Mouse (Mus musculus) CD8-positive naive resting alpha-beta T cell, adult 2 months (primary cell): ENCODE results near the gene Bmp4.

Experiments used
- DNase-seq, 2 experiments: peaks; one replicate each; pipeline ENCODE4 v3.0.0; 2022; ENCODE audit warnings: low read depth in 2 of 2, low spot score in 2 of 2

Bmp4 gene

DNA sequence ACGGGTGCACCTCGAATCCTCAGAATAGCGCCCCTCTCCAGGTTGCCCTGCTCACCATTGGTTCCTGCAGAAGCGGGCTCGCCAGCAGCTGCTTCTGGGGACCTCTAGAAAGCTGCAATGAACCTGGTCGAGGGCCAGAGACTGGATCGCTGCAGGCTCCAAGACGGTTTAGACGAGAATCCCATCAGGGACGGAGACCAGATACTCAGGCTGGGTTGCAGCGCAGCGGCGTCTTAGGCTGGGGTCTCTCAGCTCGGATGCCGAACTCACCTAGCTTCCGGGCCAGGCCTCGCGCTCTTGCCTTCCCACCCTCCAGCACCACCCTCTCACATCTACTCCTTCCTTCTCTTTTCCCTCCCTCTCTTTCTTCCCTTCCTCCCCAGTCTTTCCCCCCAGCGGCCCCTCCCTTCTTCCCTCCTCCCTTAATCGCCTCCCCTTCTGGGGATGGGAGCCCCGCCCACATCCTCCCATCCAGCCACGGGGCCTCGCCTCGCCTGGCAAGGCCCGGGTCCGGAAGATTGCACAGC lies at the start of gene Bmp4:
Bmp4 (minus strand) TSS at position 421 of the 527 bp plus-strand sequence.
- no peak for DNase-seq

DNA sequence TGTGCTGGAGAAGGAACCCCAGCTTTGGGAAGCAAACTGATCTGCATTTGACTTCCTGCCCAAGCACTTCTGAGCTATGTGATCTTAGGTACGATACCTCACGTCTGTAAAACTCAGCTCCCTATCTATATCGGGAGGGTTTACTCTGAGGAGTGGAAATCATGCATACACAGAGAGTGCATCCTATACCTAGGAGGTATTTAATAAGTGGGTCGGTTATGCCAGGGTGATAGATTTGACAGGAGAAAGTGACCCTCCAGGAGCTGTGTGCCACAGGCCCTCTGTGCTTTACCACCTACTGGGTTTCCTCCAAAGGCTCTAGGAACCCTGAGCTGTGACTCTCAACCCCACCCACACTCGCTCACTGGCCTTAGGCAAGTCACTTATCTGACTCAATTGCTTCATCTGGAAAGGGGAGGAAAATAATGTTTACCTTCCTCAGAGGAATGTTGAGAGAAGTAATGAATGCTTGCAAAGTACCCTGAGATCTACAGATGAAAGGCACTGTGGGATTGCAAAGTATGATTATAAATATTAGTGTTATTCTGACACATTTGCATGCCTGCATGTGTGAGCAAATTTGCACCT lies 49.1 kb upstream of the Bmp4 start:
- DNase-seq, result no peak

DNA sequence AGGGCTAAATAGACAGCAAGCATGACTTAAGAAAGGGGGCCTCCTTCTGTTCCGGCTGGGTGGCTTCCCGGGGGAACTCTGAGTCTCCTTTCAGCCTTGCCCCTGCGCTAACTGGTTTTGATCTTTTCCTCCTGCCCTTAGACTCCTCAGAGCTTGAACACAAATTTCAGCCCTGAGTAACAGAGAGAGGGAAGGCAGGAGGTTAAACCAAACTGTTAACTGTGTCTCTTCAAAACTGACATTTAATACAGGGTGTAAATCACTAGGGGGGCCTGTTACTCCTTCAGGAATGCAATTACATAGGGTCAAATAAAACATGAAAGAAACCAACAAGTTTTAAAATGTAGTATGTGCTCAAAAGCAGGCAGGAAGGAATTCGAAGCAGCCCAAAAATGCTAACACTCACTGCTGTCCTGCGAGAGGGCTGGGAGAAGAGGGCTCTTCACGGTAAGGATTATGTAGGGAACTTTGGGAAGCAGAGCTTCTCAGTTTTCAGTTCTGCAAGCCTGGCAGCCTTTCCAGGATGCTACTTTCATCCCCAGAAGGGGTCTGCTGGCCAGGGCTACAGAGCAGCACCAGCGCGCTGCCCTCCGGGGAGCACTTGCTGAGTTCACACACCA lies 46.1 kb upstream of the Bmp4 start:
- DNase-seq, result no peak

DNA sequence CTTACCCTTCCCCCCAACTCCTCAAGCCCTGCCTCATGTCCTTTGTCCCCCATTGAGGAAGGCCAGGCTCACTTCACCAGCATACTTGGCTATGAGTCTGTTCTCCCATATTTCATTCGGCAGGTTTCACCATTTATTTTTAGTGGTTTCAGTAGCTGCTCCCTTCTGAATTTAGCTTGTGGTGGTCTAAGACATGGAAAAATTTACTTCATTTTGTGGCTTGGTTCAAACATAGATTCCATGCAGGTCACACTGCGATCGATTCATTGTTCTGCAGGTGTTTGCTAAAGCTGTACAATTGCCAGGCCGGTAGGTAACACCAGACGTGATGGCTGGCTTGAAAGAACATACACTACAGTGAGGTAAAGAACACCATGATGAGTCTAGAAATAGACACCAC lies 39.8 kb upstream of the Bmp4 start:
- DNase-seq, result no peak

DNA sequence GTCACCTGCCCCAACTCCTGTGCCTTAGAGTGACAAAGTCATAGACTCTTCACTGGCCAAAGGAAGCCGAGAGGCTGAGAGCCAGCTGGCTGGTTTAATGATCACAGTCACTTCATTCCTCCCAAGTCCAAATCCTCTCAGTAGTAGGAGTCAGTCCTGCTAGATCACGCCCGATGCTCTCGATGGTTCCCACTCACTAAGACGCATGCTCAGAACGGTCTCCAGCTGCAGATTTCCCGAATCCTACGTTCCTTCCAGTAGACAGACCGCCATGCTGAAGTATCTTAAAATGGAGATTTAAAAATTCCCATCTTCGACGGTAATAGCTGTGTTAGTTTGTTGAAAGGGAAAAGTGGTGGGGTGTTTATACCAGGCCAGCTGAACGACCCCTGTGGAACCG lies 36.8 kb upstream of the Bmp4 start:
- no peak for DNase-seq

DNA sequence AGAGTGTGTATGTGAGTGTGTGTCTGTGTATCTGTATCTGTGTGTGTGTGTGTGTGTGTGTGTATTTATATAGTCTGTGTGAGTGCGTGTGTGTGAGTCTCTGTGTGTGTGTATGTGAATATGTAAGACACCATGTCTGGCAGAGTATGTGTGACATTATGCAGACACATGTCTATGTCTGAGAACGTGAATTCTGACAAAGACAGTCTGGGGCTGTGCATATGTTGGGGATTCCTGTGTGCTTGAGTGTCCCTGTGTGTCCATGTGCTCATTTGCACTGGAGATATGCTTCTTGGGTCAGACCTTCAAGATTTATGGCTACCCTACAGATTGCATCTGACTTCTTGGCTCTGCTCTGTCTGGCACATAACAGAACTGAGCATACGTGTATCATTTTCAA lies 31.4 kb upstream of the Bmp4 start:
- DNase-seq, result no peak

DNA sequence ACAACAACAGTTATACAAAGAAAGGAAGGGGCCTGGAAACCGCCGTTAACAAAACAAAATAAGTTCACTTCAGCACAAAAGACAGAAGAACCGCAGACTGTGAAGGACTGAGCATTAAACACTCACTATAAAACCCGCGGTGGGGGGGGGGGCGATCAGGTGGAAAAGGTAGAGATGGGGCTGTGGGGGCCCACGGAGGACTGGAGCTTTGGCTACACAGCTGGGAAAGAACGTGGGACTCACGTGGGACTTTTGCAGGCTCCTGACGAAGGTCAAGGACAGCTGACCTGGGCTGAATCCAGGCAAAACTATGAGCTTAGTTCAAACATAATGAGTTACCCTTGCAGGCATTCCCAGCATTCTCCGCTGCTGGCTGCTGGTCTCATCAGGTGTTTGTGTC lies 28.8 kb upstream of the Bmp4 start:
- no peak for DNase-seq

DNA sequence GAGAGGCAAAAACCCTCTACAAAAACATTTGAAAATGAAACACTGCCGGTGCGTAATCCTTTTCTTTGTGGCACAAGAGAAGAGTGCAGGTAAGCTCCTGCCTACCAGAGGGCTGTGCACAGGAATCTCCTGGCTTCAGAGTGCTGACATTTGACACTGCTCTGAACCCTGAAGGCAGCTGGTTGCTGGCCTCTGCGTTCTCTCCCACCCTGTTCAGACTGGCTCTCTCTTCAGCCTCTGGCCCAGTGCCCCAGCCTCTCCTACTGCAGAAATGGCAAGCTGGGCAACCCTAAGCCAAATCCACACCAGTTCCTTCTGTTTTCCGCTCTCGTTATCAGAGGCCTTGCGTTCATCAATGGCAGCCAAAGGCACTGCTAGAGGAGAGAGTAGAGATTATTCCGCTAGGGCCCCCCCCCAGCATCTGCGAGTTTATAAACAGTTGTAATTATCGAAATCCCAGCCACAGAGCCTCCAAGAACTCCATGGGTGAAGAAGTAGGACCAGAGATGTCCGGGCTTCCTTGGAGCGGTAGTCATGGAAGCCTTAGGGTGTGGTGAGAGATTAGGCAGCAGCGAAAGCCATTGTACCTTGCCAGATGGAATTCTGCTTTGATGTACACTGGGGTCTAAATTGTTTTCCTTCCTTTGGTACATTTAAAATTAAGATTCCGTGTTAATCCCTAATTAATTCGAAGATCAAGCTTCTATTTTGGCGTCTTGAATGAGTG lies 28.1 kb upstream of the Bmp4 start:
- DNase-seq, result no peak

DNA sequence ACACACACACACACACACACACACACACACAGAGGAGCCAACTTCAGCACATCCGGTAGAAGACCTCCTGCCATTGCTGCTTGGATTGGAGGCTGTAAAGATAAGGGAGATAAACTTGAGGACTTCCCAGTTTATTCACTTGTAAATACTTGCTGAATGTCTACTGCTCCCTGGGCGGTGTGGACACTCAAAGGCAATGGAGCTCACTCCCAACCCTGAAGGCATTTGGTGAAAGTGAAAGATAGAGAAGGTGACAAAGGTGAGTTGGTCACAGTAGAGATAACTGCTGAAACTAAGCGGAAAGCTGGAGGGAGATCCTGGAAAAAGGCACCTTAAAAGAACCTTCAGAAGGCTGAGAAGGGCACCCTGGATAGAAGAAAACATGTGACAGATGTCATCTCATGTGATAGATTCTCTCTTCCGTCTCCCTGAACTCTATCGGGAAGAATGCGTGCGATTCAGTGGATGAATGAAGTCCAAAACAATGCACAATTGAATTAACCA lies 22.1 kb upstream of the Bmp4 start:
- DNase-seq, result no peak

DNA sequence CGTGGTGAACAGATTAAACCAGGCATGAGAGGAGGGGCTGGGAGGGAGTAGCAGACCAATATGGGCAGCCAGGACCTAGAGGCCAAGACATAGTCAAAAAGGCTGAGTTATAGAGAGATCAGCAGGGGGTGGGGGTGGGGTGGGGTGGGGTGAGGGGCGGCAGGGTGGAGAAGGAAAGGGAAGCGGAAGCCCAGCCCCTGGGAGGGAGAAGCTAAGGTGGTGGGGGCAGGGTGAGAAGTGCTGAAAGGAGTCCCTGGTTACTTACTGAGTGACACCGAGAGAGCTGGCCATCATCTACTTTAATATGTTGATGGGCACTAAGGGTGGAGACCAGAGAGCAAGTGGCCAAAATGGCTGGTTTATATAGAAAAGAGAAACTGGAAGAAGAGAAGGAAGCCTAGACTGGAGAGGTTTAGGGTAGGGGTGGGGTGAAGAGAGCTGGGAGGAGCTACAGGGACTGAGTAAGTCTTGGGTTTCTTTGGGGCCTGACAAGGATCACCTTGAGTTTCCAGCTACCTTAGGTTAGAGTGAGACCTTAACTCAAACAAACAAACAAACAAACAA lies 20.2 kb upstream of the Bmp4 start:
- no peak for DNase-seq

DNA sequence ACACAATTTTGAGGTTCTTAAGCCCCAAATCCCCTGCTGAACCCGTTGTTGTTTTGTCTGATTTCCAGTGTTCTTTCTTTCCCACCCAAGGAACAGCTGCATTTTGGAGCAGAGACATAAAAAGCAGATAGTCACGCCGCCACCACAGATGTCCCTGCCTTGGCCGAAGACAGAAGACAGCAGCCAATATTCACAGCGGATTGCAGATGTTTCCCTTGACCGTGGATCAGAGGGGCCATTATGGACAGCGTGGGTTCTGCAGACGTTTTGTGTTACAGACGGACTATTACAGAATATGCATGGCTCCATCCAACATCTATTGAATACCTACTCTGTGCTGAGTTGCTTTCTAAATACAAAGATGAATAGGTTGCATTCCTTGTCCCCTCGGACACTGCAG lies 18.5 kb upstream of the Bmp4 start:
- no peak for DNase-seq

DNA sequence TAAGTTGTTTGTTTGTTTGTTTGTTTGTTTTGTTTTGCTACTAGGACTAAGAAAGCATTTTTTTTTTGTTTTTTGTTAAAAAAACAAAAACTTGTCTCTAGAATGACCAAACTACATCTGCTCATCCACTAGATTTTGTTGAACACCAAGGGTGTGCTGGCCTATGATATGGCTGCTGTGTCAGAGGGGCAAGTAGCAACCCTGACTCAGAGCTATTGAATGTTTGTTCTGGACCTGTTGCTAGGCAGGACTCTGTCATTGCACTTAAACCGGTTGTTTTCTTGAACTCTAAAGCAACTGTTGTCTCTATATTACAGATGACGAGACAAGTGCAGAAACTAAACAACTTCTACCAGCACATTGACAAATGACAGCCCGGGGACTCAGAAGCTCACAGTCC lies 17.9 kb upstream of the Bmp4 start:
- DNase-seq, result no peak

DNA sequence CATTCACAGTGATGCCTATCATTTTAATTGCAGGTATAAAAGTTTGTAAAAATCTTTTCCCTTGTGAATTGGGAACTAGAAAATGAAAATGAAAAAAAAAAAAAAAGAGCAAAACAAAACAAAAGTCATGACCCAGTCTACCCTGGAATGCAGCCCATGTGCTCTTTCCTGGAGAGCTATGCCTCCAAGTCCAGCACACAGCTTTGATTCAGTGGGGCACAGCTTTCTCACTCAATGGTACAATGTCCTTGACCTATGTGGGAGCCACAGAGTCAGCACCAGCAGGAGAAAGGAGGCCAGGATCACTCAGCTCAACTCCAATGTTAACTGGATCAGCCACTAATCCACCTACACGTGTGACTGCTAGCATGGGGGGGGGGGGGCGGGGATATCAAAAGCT lies 9.5 kb upstream of the Bmp4 start:
- no peak for DNase-seq

DNA sequence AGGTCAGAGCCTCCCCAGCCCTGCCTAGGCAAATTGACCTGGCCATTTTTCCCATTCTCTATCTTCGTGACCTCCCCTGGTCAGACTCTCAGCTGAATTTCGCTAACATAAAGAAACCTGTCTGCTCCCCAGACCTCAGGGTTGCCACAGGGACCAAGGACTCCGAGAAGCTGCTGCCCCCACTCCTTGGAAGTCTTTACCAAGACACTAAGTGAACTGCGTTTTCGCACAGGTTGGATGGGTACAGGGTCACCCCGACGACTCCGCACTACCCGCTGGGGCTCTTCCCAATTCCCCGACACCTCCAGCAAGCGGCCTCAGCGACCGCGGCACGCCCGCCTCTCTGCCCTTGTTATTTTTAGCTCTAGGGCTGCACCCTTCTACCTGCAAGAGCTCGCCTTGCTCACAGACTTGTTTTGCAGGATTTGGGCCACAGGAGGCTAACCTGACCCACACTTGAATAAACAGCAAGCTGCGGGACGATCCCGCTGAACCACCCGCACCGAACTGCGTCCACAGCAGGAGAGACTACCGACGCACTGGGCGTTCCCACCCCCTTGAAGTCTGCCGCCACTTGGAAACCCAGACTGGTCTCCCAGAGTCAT lies 7.7 kb upstream of the Bmp4 start:
- DNase-seq, result no peak

DNA sequence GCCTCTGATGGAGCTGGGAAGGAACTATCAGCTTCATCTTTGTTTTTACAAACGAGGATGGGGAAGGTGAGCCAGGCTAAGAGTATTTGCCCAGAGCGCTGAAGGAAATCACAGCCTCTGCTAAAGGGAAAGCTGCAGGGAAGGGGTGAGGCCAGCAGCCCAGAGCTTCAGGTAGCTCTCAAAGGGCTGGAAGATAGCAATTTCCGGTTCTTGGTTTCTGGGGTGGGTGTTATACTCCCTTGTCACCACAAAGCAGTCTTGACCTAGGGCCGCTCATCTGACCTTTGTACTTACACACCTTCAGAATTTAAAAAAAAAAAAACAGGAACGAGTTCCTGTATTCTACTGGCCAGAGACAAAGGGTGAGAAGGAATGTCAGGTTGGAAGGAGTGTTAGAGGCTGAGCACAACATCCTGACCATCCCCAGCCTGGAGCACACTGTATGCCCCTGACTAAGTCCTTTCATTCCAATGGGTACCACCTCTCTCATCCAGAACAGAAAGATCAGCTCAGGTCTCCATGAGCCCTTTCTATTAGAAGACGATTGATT lies 1.2 kb upstream of the Bmp4 start:
- no peak for DNase-seq

DNA sequence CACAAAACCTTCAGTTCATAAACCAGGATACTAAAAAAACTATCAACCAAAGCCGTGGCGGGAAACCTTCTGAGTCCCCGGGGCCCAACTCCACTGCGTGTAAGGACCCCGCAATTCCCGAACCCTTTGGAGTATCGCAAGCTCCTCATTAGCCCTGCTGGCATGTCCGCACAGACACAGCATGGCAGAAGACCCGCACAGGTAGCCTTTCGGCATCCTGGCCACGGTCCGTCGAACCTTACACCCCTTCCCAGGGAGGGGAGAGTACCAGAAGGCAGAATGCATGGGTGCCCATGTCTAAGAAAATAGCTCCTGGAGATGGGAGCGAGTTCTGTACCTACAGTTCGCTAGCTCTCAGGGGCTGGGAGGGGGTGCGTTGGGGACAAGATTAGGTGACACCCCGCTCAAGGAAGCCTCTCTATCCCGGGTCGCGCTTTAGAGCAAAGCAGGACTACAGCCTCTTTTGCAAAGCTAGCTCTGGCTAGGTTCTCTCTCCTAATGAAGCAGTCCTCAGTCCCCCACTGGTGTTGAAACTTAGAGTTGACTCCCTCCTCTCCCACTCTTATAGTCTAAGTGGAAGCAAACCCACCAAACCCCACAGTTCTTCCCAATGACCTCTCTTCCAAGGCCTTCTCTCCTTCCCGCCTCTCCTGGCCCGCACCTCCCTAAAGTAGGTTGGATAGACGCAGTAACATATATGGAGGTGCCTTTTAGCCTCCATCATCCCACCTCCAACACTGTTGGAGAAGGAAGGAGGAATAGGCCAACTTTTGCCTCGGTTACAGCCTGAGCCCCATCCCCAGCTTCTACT lies 826 bp downstream of the Bmp4 start:
- DNase-seq, result no peak

DNA sequence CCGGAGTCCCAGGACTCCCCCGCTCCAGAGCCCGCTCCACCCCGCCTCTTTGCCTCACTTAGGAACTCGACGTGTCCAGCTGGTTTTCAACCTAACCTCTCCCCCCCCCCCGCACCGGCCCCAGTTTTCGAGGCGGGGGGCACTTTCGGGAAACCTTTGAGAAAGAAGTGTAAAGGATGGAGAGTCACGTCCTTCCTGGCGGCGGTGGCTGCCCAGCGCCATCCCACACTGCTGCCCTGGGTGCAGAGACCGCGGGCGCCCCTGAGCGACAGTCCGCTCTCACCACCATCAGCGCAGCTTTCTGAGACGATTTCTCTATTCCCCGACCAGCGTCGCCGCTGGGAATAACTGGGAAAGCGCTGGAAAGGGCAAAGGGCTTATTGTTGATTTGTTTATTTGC lies 1.8 kb downstream of the Bmp4 start:
- DNase-seq, result no peak

DNA sequence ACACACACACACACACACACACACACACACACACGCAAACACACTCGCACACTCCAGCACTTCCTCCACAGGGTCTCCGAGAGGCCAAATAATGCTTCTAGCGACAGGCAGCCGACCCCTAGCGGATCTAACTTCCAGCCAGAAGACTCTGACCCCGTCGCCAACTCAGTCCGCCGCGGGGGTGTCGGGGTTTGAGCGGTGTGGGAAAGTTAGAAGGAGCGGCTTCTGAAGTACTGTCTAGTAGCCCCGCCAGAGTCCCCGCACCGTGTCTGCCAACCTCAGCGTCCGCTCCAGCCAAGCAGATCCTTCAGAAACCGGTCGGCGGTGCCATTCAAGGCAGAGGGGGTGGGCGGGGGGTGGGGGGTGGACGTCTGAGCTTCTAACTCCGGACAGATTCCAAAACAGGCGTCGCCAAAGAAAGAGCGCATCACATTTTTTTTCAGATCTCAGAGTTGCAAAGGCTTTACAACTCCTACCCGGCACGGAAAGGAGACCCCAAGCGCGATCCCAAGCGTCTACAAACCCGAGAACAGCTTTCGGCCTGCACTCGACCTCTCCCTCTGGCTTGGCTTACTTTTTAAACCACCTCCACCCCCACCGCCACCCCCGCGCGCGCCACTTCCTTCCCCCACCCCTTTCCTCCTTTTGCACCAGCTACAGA lies 2.5 kb downstream of the Bmp4 start:
- no peak for DNase-seq

DNA sequence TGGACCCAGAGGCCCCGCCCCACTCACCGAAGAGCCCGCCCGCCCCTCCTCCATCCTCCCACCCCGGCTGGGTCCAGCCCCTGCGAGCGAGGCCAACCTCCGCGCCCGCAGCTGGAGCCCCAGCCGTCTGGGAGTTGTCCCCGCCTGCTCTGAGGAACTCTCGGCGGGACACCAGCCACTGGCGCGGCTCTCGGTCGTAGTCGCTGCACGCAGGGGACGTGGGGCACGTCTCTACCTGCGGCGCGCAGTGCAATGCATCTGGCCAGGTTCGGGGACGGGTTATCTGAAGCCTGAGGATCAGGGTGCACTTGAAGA lies 3.2 kb downstream of the Bmp4 start:
- DNase-seq, result no peak
